24 mouse cellular contexts compared by ENCODE assay signal in the genomic region with DNA sequence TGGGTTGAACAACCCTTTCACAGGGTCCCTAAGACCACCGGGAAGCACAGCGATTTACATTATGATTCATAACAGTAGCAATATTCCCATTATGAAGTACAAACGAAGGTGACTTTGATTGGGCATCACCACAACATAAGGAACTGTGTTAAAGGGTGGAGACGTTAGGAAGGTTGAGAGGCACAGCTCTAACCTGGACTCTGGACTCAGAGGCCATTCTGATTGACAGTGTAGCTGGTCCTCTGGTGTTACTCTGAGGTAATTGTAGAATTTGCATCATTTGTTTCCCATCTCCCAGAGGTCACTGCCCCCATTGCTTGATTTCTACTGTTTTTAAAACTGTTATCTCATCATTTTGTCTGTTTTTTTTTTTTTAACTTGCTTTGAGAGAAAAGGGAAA. TPM values are rescaled to one million over a fixed set of nuclear protein-coding genes. Genes with fewer than 3 reads are reported as not detected.
DNase-seq lines count a peak whose midpoint lies in the region; ATAC-seq and TF ChIP-seq lines count a peak whose summit lies in the region.
"Had no signal": no experiment of that assay in that cellular context is flagged by ENCODE, and none has a peak within 500 bp of the region (broad histone marks: within the 10 kb centered on the region; RNA-seq: fewer than 3 reads in every experiment).

No protein-coding gene starts in this region.

- peak; percentile 28 for TF ChIP-seq CTCF in intestine, postnatal 0 days (IDR thresholded peaks at IDR 0.05; ENCODE audit: low read depth)

- H3K36me3 ChIP-seq in midbrain, embryonic 11.5 days (ENCODE audit: control insufficient read depth, insufficient read depth, low read length): no peaks in the 10 kb centered on the region
- no peaks in the 10 kb centered on the region for H3K36me3 ChIP-seq in midbrain, embryonic 10.5 days
- no peaks in the 10 kb centered on the region for H3K36me3 ChIP-seq in intestine, embryonic 15.5 days
- H3K36me3 ChIP-seq in intestine, postnatal 0 days (ENCODE audit: control insufficient read depth, insufficient read depth): no peaks in the 10 kb centered on the region
- H3K36me3 ChIP-seq: embryonic facial prominence, embryonic 13.5 days; embryonic facial prominence, embryonic 15.5 days; forebrain, embryonic 10.5 days; forebrain, embryonic 12.5 days had no signal

- 80% methylated on average over 4 of the region's 4 CpGs for WGBS in midbrain, embryonic 11.5 days
- 81% methylated on average over 4 of the region's 4 CpGs for WGBS in midbrain, embryonic 10.5 days
- WGBS in intestine, embryonic 15.5 days: 68% methylated on average over 4 of the region's 4 CpGs
- WGBS in intestine, postnatal 0 days: 61% methylated on average over 4 of the region's 4 CpGs

- peak; percentile 37 for DNase-seq in midbrain, embryonic 11.5 days (ENCODE audit: low spot score, missing footprints)
- no peak for DNase-seq in midbrain, embryonic 10.5 days (ENCODE audit: low spot score)
- DNase-seq in urinary bladder, postnatal 14 days (ENCODE audit: low spot score): no peak
- DNase-seq in T-cell, adult 2 months (ENCODE audit: low spot score): no peak
- DNase-seq: adrenal gland, adult 2 months; adrenal gland, postnatal 10 days; adrenal gland, postnatal 25 days; cerebellum, adult 11 months; cerebellum, adult 18-20 months; cerebellum, adult 8-10 months; cerebellum, adult 9-11 months; cerebellum, postnatal 14 days; cerebellum, postnatal 36 days; embryo, embryonic 11 days had no signal

- H3K4me1 ChIP-seq in midbrain, embryonic 11.5 days (ENCODE audit: control insufficient read depth, insufficient read depth, low read length): no peaks in the 10 kb centered on the region
- H3K4me1 ChIP-seq in midbrain, embryonic 10.5 days: no peaks in the 10 kb centered on the region
- H3K4me1 ChIP-seq in intestine, embryonic 15.5 days (replicated peaks): no peaks in the 10 kb centered on the region
- no peaks in the 10 kb centered on the region for H3K4me1 ChIP-seq in intestine, postnatal 0 days (replicated peaks; ENCODE audit: control insufficient read depth, insufficient read depth, low read length)
- H3K4me1 ChIP-seq: embryonic facial prominence, embryonic 13.5 days; embryonic facial prominence, embryonic 15.5 days; forebrain, embryonic 10.5 days; forebrain, embryonic 12.5 days had no signal

- no peak overlapping the region for H3K4me2 ChIP-seq in midbrain, embryonic 11.5 days
- H3K4me2 ChIP-seq in intestine, embryonic 15.5 days (replicated peaks): no peak overlapping the region
- no peak overlapping the region for H3K4me2 ChIP-seq in intestine, postnatal 0 days (replicated peaks; ENCODE audit: low read depth)
- H3K4me2 ChIP-seq: embryonic facial prominence, embryonic 13.5 days; embryonic facial prominence, embryonic 15.5 days; forebrain, embryonic 12.5 days had no signal

- no peaks in the 10 kb centered on the region for H3K9me3 ChIP-seq in midbrain, embryonic 11.5 days (ENCODE audit: control insufficient read depth, low read length)
- no peaks in the 10 kb centered on the region for H3K9me3 ChIP-seq in midbrain, embryonic 10.5 days (replicated peaks)
- no peaks in the 10 kb centered on the region for H3K9me3 ChIP-seq in intestine, embryonic 15.5 days
- no peaks in the 10 kb centered on the region for H3K9me3 ChIP-seq in intestine, postnatal 0 days (ENCODE audit: control insufficient read depth)
- H3K9me3 ChIP-seq: embryonic facial prominence, embryonic 13.5 days; embryonic facial prominence, embryonic 15.5 days; forebrain, embryonic 10.5 days; forebrain, embryonic 12.5 days had no signal

- no peaks in the 10 kb centered on the region for H3K27me3 ChIP-seq in midbrain, embryonic 11.5 days (ENCODE audit: control insufficient read depth, insufficient read depth, low read length)
- H3K27me3 ChIP-seq in midbrain, embryonic 10.5 days (ENCODE audit: low read depth, poor library complexity, severe bottlenecking): no peaks in the 10 kb centered on the region
- no peaks in the 10 kb centered on the region for H3K27me3 ChIP-seq in intestine, embryonic 15.5 days (replicated peaks)
- no peaks in the 10 kb centered on the region for H3K27me3 ChIP-seq in intestine, postnatal 0 days (replicated peaks; ENCODE audit: control insufficient read depth, insufficient read depth, low read length)
- H3K27me3 ChIP-seq: embryonic facial prominence, embryonic 13.5 days; embryonic facial prominence, embryonic 15.5 days; Patski had no signal

- H3K27ac ChIP-seq in midbrain, embryonic 11.5 days (ENCODE audit: low read depth, low read length): no peak overlapping the region
- H3K27ac ChIP-seq in midbrain, embryonic 10.5 days (replicated peaks): no peak overlapping the region
- H3K27ac ChIP-seq in intestine, embryonic 15.5 days: no peak overlapping the region
- H3K27ac ChIP-seq in intestine, postnatal 0 days (ENCODE audit: low read depth, low read length): no peak overlapping the region
- H3K27ac ChIP-seq: embryonic facial prominence, embryonic 13.5 days; embryonic facial prominence, embryonic 15.5 days; forebrain, embryonic 10.5 days; forebrain, embryonic 12.5 days had no signal

- no peak overlapping the region for H3K9ac ChIP-seq in midbrain, embryonic 11.5 days (ENCODE audit: low read length)
- no peak overlapping the region for H3K9ac ChIP-seq in intestine, embryonic 15.5 days
- no peak overlapping the region for H3K9ac ChIP-seq in intestine, postnatal 0 days (ENCODE audit: low read depth, low read length)
- H3K9ac ChIP-seq: embryonic facial prominence, embryonic 13.5 days; embryonic facial prominence, embryonic 15.5 days; forebrain, embryonic 12.5 days had no signal

- ATAC-seq in midbrain, embryonic 11.5 days (ENCODE audit: low FRiP score): no peak
- peak; percentile 51; the same call in 1 of the 2 replicates for ATAC-seq in intestine, embryonic 15.5 days
- peak; percentile 79 for ATAC-seq in intestine, postnatal 0 days
- ATAC-seq: forebrain, embryonic 14.5 days; forebrain, embryonic 16.5 days; Patski had no signal

- H3K4me3 ChIP-seq in midbrain, embryonic 11.5 days (ENCODE audit: low read depth, low read length): no peak overlapping the region
- H3K4me3 ChIP-seq in midbrain, embryonic 10.5 days: no peak overlapping the region
- no peak overlapping the region for H3K4me3 ChIP-seq in intestine, embryonic 15.5 days (replicated peaks)
- no peak overlapping the region for H3K4me3 ChIP-seq in intestine, postnatal 0 days (ENCODE audit: low read depth, low read length)
- H3K4me3 ChIP-seq: embryonic facial prominence, embryonic 13.5 days; embryonic facial prominence, embryonic 15.5 days; erythroblast, embryonic 14.5 days; forebrain, embryonic 10.5 days; forebrain, embryonic 12.5 days had no signal

RNA-seq across cellular contexts. Expression of a gene that starts 6.5 kb away (rescaled TPM):
- 44.7 and 57.8 TPM in 2 replicates for polyA plus RNA-seq in midbrain, embryonic 11.5 days (2014; fragmentation: Nextera tagmentation; extraction: Ambion mirVana)
- polyA plus RNA-seq in midbrain, embryonic 10.5 days (2016; fragmentation: Nextera tagmentation; extraction: Ambion mirVana): 57.2 and 58.2 TPM in 2 replicates
- polyA plus RNA-seq in intestine, embryonic 15.5 days (2015; fragmentation: Nextera tagmentation; extraction: Ambion mirVana): 27.2 and 38.3 TPM in 2 replicates
- polyA plus RNA-seq in intestine, postnatal 0 days (2015; fragmentation: Nextera tagmentation; extraction: Ambion mirVana): 42.0 and 55.0 TPM in 2 replicates
